Mouse (Mus musculus) hindbrain, embryonic 10.5 days (tissue): Measurements from ENCODE around the gene Tmem239. TPM values are rescaled to one million over a fixed set of nuclear protein-coding genes. Genes with fewer than 3 reads are reported as not detected.

Experiments used
- DNase-seq: peaks from one replicate; pipeline ENCODE4 v3.0.0-alpha.2; 2017; ENCODE audit warnings: low spot score
- H3K27ac ChIP-seq: fragments of 300-500 bp; sonication (generic); 2 replicates; pipeline ENCODE4 v1.5.1; 2016; ENCODE audit warnings: mild to moderate bottlenecking, moderate library complexity
- H3K27me3 ChIP-seq: fragments of 300-500 bp; sonication (generic); 2 replicates; pipeline ENCODE4 v1.6.1; 2016; ENCODE audit warnings: mild to moderate bottlenecking; ENCODE audit not compliant: poor library complexity, insufficient read depth, severe bottlenecking
- H3K36me3 ChIP-seq: fragments of 300-500 bp; sonication (generic); 2 replicates; pipeline ENCODE4 v1.6.1; 2016; ENCODE audit warnings: mild to moderate bottlenecking, moderate library complexity
- H3K4me1 ChIP-seq: fragments of 300-500 bp; sonication (generic); replicated peaks from 2 replicates; pipeline ENCODE4 v1.6.1; 2016; ENCODE audit warnings: mild to moderate bottlenecking
- H3K4me3 ChIP-seq: fragments of 300-500 bp; sonication (generic); 2 replicates; pipeline ENCODE4 v1.5.1; 2016; ENCODE audit warnings: mild to moderate bottlenecking, moderate library complexity
- H3K9me3 ChIP-seq: fragments of 300-500 bp; sonication (generic); 2 replicates; pipeline ENCODE4 v1.6.1; 2016; ENCODE audit warnings: mild to moderate bottlenecking, moderate library complexity
- WGBS: fragments of 180-500 bp; shearing (Covaris S2); methylation state at CpG from one replicate; pipeline ENCODE4 v1.1.7; 2016; 5-methylcytosine and 5-hydroxymethylcytosine counted together
- polyA plus RNA-seq: library from polyadenylated mRNA; unstranded; fragments of >200 nt; fragmentation: Nextera tagmentation; extraction: Ambion mirVana; gene quantifications from 2 replicates; pipeline ENCODE4 v1.2.1, GENCODE M21; 2016

The Tmem239 gene
- polyA plus RNA-seq, 1 experiment from 2014 or later: not detected

DNA sequence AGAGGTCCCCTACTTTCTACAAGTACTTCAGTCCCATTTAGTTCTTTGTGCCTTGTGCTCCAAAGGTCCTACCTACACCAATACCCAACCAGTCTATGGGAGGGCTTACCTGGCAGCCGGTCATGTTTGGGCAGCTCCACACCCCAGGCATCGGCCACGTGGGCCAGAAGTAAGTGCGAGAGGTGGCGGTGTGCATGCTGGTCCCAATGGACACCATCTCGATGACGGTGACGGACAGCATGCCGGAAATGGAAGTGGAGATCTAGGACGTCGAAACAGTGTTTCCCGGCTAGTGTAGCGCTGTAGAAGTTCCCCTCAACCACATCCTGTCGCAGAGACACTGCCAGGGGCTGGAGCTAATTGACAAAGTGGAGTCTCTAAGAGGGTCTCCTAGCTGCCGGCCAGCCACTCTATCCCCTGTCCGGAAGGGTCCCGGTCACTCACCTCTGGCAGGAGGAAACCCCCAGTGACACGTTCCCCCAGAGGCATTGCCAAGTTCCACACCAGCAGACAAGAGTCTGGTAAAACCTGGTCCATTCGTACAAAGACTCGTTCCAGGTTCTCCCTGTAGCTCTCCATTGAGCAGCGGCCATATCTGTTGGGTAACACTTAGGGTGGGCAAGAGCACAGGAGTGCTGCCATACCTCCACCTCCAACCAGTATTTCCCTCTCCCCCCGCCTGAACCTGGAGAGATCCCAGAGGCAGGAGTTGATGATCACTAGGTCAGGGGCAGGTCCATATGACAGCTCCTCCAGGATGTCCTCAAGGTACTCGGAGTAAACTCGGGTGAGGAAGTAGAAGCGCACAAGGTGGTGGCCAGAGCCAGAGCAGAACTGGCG is 15.7 kb downstream of the Tmem239 start:
- no peak for DNase-seq
- peaks cover 39% of the 10 kb centered on the region for H3K4me1 ChIP-seq
- no peaks in the 10 kb centered on the region for H3K9me3 ChIP-seq
- no peak overlapping the region for H3K27ac ChIP-seq
- no peak overlapping the region for H3K4me3 ChIP-seq
- H3K36me3 ChIP-seq: peaks cover 42% of the 10 kb centered on the region
- 95% methylated on average over 26 of the region's 26 CpGs for WGBS
- H3K27me3 ChIP-seq: peaks cover 7% of the 10 kb centered on the region; the same call in 1 of the 2 replicates

DNA sequence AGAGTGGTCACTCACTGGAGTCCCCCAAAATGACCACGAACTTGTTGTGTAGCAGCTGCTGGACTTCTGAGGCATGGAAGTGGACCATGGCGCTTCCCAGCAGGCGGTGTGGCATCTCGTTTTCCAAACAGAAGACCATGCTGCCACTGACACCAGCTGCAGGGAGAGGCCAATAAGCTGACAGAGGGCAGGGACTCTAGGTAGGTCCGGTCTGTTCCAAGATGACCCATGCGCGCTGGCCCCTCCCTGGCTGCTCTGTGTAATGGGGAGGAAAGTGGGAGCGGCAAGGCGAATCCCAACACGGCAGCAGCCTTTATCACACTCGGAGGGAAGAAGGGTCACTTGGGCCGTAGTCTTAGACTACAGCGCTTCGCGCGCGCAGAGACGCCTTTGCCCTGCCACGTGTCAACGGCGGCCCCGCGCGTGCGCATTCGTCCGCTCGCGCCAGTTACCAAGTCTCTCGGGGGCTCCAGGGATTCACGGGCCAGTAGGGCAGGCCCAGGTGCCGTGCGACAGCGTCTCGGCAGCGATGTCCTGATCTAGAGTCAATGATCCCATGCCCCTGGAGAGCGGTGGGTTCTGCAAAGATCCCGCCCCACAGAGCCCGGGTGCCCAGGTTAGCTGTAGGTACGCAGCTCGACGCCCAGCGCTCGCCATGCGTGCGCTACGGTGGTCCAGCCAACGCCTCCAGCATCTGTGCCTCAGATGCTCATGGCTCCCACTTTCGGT is 17.3 kb downstream of the Tmem239 start:
- DNase-seq: peak; percentile 84
- no peaks in the 10 kb centered on the region for H3K9me3 ChIP-seq
- H3K4me3 ChIP-seq: peak overlapping the region; percentile 85
- H3K27me3 ChIP-seq: peaks cover 7% of the 10 kb centered on the region; the same call in 1 of the 2 replicates
- peak overlapping the region; percentile 96 for H3K27ac ChIP-seq
- WGBS: 17% methylated on average over 49 of the region's 49 CpGs
- peaks cover 45% of the 10 kb centered on the region for H3K36me3 ChIP-seq
- peaks cover 39% of the 10 kb centered on the region for H3K4me1 ChIP-seq

DNA sequence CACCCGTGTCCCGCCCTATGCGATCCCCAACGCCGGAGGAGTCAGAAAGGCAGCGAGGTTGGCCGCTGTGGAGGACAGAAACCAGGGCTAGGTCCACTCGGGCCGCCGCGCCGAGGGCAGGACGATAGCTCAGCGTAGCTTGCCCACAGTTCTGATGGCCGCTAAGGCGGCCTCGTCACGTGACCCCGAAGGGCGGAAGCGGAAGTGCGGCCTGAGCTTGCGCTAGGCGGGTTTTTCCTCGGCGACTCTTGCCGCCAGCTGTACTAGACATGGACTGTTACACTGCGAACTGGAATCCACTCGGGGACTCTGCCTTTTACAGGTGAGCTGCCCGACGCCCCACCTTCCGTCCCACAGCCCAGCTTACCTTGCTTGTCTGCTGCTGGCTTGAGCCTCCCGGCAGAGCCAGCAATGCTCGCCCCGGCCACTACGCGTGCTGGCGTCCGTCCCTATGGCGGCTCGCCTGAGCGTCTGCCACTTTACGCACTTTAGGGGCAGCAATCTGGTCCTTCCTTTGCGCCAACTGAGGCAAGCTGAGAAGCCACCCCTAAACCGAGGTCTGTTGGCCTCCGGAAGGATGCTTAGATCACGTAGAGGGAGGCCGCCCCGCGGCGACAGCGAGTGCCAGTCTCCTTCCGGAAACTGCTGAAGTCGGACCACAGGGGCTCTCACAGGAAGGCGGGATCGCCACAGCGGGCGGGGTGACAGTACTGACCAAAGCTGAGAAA is 18.0 kb downstream of the Tmem239 start, which contains the start of the genes Vps16 and Pced1a:
TSS of gene Vps16 (plus strand) at position 214 of the 728 bp plus-strand sequence.
TSS of gene Pced1a (minus strand) at position 576 of the 728 bp plus-strand sequence.
- peak; percentile 95 for DNase-seq
- H3K4me1 ChIP-seq: peaks cover 39% of the 10 kb centered on the region
- peaks cover 7% of the 10 kb centered on the region; the same call in 1 of the 2 replicates for H3K27me3 ChIP-seq
- peak within 1 kb of the TSS; percentile 85 for H3K4me3 ChIP-seq
- peak within 1 kb of the TSS; percentile 96 for H3K27ac ChIP-seq
- peaks cover 40% of the 10 kb centered on the region for H3K36me3 ChIP-seq
- WGBS: under 1% methylated on average over 58 of the region's 58 CpGs
- no peaks in the 10 kb centered on the region for H3K9me3 ChIP-seq

DNA sequence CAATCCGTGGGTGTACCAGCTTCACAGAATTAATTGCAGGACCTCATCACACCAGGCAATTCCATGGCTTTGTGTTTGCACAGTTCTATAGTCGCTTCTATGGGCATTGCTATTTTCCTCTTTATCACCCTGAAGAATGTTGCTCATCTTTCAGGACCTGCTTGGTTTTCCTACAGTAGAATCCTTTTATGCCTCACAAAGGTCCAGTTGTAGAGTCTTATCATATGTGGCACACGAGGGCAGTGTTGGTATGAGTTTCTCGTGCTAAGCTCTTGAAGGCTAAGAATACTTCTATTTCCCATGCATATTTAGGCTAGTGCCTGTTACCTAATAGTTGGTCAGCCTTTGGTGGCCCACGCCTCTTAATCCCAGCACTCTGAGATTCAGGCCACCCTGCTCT is 18.8 kb downstream of the Tmem239 start:
- 63% methylated on average over 5 of the region's 5 CpGs for WGBS
- peak overlapping the region; percentile 96 for H3K27ac ChIP-seq
- no peaks in the 10 kb centered on the region for H3K9me3 ChIP-seq
- peak overlapping the region; percentile 85 for H3K4me3 ChIP-seq
- no peak for DNase-seq
- H3K36me3 ChIP-seq: peaks cover 42% of the 10 kb centered on the region
- peaks cover 7% of the 10 kb centered on the region; the same call in 1 of the 2 replicates for H3K27me3 ChIP-seq
- peaks cover 42% of the 10 kb centered on the region for H3K4me1 ChIP-seq

DNA sequence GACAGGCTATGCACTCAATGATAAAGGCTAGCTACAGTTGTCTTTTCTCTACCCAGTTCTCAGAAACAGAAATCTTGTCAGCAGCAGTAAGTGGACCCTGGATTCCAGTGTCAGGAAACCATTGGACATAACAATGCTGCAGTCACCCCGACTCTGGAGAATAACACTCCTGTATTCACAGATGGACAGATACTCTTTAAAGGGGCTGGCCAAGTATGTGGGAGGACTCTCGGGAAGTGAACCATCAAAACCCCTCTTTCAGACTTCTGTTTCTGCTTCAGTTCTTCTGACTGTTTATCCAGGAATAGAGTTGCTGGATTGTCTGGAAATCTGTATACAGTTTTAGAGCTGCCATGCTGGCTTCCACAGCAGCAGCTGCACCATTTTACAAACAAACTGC is 23.6 kb downstream of the Tmem239 start:
- 71% methylated on average over 2 of the region's 2 CpGs for WGBS

DNA sequence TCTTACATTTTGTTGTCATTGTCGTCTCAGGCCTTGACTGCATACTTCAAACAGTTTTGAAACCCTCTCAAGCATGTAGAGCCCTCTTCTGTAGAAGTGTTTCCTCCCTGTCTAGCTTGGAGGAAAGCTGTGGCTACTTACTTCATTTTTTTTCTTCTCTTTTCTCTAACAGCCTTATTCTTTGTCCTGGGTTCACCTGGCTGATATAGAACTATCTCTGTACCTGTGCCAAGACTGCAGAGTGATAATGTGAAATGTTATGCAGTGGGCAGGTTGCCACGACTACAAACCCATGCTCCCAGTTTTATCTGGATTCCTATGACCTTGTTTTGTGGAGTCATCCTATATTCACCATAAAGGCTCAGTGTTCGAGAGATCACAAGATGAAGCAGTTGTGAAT is 24.2 kb downstream of the Tmem239 start:
- 83% methylated on average over 3 of the region's 3 CpGs for WGBS
- H3K36me3 ChIP-seq: peaks cover 42% of the 10 kb centered on the region
- no peak overlapping the region for H3K4me3 ChIP-seq
- no peaks in the 10 kb centered on the region for H3K27me3 ChIP-seq
- DNase-seq: no peak
- H3K4me1 ChIP-seq: peaks cover 7% of the 10 kb centered on the region; the same call in 1 of the 2 replicates
- H3K27ac ChIP-seq: no peak overlapping the region
- no peaks in the 10 kb centered on the region for H3K9me3 ChIP-seq

More for the DNA sequence above, 23.6 kb downstream of the Tmem239 start:
- Histone ChIP-seq H3K4me1 (peaks cover 13% of the 10 kb centered on the region), H3K36me3 (peaks cover 42% of the 10 kb centered on the region), H3K4me3 (no peak overlapping the region), H3K27ac (no peak overlapping the region), H3K9me3 (no peaks in the 10 kb centered on the region), H3K27me3 (no peaks in the 10 kb centered on the region)
- DNase-seq: no peak

DNA sequence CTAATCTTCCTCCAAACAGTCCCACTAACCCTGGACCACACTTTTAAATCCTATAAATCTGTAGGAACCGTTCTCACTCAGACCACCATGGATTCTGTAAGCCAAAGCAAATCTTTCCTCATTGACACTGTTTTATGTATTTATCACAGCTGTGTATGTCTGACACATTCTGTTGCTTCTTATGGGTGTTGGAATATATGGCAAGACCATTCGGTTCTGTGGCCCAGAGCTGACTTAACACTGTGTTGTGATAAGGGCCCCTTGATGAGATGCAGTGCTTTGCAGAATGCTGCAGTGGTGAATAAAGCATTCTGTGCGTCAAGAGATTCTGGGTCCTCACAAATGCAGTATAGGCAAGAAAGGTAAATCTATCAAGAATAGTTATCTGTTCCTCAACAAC is 25.9 kb downstream of the Tmem239 start:
- Histone ChIP-seq H3K4me1 (0 out of 2 replicates have a peak, but pooled peaks cover 3% of the 10 kb centered on the region), H3K9me3 (no peaks in the 10 kb centered on the region), H3K27ac (no peak overlapping the region), H3K27me3 (no peaks in the 10 kb centered on the region), H3K4me3 (no peak overlapping the region), H3K36me3 (peaks cover 42% of the 10 kb centered on the region)
- WGBS: 92% methylated on average over 3 of the region's 3 CpGs
- DNase-seq: no peak

DNA sequence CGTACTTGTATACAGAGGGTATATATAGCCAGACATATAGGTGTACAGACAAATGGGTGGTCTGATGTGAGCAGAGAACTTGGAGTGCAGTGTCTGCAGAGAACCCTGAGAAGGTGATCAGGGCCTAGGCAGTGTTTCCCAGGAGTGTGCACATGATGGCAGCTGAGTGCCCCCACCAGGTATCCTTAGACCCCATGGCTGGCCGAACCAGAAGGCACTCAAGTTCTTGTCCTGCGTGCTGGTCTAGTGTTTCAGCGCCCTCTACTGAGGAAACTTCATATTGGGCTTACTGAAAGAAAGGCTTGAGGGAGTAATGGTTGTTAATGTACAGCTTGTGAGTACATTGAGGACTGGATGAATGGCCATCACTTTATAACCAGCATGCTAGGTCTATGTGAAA is 26.9 kb downstream of the Tmem239 start:
- H3K9me3 ChIP-seq: no peaks in the 10 kb centered on the region
- 28% methylated on average over 4 of the region's 4 CpGs for WGBS
- peaks cover 46% of the 10 kb centered on the region for H3K36me3 ChIP-seq
- H3K27ac ChIP-seq: no peak overlapping the region
- H3K27me3 ChIP-seq: no peaks in the 10 kb centered on the region
- H3K4me3 ChIP-seq: no peak overlapping the region
- 0 out of 2 replicates have a peak, but pooled peaks cover 3% of the 10 kb centered on the region for H3K4me1 ChIP-seq
- DNase-seq: peak; percentile 43

DNA sequence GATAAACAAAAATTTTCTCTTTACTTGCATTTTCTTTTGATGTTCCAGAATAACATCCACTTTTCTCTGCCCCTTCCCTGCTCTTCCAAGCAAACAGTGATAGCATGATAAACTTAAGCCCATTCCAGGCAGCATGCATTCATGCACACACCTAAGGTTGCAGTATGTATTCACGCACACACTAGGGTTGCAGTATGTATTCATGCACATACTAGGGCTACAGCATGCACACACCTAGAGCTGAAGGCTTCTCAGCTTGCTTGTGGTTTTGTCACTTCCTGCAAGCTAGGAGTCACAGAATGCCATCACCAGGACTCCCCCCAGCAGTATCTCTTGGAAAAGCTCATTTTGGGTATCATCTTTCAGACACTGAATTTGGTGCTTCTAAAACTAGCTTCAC is 30.5 kb downstream of the Tmem239 start:
- Histone ChIP-seq H3K27ac (no peak overlapping the region), H3K27me3 (no peaks in the 10 kb centered on the region), H3K4me1 (no peaks in the 10 kb centered on the region), H3K4me3 (no peak overlapping the region), H3K9me3 (no peaks in the 10 kb centered on the region), H3K36me3 (peaks cover 60% of the 10 kb centered on the region)
- WGBS: 92% methylated on average over 1 of the region's 1 CpGs
- DNase-seq: no peak

DNA sequence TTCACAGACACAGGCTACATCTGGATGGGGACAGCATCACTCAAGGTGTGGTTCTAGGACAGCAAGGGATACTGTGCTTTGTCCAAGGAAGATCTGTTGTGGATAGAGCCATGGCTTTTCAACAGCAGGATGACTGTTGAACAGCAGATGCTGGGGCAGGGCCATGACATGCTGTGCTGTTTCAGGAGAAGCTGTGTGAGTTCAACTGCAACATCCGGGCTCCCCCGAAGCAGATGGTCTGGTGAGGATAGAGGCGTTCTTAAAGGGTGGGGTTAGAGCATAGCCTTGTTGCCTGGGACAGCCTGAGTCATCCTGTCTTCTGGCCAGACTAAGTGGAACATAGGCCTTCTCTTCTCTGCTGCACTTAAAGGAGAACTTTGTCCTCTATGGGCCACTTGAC is 32.6 kb downstream of the Tmem239 start:
- H3K27me3 ChIP-seq: no peaks in the 10 kb centered on the region
- H3K27ac ChIP-seq: no peak overlapping the region
- 87% methylated on average over 3 of the region's 3 CpGs for WGBS
- no peaks in the 10 kb centered on the region for H3K4me1 ChIP-seq
- no peaks in the 10 kb centered on the region for H3K9me3 ChIP-seq
- no peak overlapping the region for H3K4me3 ChIP-seq
- no peak for DNase-seq
- H3K36me3 ChIP-seq: peaks cover 73% of the 10 kb centered on the region

DNA sequence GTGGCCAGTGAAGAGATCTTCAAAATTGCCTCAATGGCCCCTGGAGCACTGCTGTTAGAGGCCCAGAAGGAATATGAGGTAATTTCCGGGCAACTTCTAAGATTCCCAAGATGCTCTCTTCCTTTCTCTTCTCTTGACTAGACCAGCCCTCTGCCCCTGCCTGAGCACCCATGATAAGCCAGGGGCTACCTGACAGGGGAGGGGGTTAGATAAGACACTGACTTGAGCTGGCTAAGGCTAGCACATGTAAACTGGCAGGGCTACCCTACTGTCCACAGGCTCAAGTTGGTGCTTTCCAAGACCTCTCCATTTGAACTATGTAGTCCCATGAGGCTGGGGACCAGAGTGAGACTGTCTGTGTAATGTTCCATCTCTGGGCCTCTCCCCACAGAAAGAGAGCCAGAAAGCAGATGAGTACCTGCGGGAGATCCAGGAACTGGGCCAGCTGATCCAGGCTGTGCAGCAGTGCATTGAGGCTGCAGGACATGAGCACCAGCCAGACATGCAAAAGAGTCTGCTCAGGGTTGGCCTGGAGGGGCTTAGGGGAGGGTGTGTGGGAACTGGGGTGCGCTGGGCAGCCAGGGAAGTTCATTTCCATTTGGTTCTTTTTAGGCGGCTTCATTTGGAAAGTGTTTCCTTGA is 33.7 kb downstream of the Tmem239 start:
- Histone ChIP-seq H3K27ac (no peak overlapping the region), H3K4me1 (no peaks in the 10 kb centered on the region), H3K27me3 (no peaks in the 10 kb centered on the region), H3K4me3 (no peak overlapping the region), H3K36me3 (peaks cover 84% of the 10 kb centered on the region), H3K9me3 (no peaks in the 10 kb centered on the region)
- DNase-seq: no peak
- 87% methylated on average over 4 of the region's 4 CpGs for WGBS

DNA sequence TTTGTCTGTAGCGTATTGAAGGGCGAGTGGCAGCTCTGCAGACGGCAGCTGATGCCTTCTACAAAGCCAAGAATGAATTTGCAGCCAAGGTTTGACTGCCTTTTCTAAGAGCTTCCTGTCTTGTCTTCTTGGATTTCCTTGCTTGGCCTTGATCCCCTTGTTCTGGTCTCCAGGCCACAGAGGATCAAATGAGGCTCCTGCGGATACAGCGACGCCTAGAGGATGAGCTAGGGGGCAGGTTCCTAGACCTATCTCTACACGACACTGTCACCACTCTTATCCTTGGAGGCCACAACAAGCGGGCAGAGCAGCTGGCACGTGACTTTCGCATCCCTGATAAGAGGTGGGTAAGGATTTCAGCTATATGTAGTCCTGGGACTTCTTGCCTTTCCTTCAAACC is 35.9 kb downstream of the Tmem239 start:
- Histone ChIP-seq H3K4me1 (no peaks in the 10 kb centered on the region), H3K27ac (no peak overlapping the region), H3K9me3 (no peaks in the 10 kb centered on the region), H3K4me3 (no peak overlapping the region), H3K27me3 (0 out of 2 replicates have a peak, but pooled peaks cover 4% of the 10 kb centered on the region), H3K36me3 (peaks cover 89% of the 10 kb centered on the region)
- DNase-seq: no peak
- 84% methylated on average over 10 of the region's 10 CpGs for WGBS
